Mouse (Mus musculus) embryo, embryonic 11 days (tissue): Measurements from ENCODE around the gene Stk32b.

Source experiments
- DNase-seq: peaks from one replicate; pipeline ENCODE4 v3.0.0-alpha.2; 2015

Gene Stk32b

DNA sequence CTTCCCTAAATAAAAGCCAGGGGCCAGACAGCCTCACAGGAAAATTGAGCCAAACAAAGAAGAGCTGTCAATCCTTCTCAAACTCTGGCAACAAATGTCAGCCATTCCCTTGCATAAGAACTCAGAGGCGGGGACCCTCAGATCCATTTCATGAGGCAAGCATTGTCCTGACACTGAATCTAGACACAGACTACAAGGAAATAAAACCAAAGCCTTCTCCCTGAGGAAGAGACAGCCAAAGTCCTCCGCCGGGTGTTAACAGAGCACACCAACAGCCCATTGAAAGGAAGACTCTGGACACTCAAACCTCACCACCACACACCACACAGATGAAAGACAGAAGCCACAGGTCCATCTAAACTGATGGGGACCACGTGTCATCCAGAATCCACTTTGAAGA is 57.8 kb downstream of the Stk32b start:
- no peak for DNase-seq

- no peak for DNase-seq
Observed at GRCm38 (mm10) chr5:37657741-37658140, 59.2 kb downstream of the Stk32b start.

GRCm38 (mm10) chr5:37655208-37655607 is 61.8 kb downstream of the Stk32b start:
- DNase-seq = no peak

GRCm38 (mm10) chr5:37650681-37651211 is 66.2 kb downstream of the Stk32b start:
- DNase-seq = no peak

DNA sequence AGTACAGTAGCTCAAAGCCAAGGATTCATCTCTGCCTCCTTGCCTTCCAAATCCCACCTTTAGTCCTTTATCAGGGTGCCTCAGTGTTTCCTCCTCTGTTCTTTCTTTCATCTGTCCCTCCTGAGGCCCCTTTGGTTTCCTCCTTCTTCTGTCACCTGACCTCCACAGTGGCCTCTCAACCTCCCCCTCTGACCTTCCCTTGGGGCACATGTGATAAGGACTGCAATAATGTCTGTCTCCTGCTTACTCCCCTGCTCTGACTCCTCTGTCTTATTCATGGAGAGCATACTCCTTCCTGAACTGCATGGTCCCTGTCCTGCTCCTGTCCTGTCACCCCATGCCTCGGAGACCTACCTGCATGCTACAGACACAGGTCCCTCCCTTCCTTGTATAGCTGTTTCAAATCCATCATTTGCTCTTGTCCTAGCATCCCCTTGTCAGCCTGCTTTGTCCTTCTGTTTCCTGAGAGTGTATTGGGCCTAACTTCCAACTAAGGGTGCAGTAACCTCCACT is 66.8 kb downstream of the Stk32b start:
- DNase-seq = no peak

DNA sequence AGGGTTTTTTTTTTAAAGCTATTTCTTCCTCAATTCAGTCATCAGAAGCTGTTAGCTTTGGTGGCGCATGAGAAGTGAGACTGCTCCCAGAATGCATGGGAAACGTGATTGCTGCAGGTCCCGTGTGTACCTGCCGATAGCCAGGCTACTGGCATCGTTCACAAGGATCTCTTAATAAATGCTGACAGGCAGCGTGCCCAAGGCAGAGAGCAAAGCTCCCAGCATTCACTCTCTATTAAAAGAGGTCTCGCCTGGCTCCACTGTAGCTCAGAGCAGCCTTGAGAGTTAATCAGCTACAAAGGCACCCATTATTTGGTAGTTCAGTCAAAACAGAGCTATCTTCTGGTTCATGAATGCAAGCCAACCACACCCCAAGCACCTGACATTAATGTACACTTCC is 72.9 kb downstream of the Stk32b start:
- DNase-seq = no peak

DNA sequence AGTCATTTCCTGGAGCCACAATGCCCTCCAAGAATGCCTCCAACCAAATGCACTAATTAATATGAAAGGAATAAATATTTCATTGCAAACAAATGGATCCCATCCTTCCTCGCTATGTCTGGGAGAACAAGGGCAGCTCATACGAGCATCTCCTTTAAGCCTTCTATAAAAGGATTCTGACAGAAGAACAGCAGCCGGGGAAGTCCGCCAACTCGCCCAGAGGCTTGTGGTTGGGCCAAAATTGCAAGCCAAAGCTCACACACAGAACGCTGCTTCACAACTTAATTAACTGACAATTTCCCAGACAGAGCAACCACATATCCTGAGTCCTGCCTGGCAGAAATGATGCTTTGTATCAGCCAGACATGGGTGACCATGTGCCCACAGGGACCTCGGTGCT is 74.5 kb downstream of the Stk32b start:
- no peak for DNase-seq

- no peak for DNase-seq
Observed at GRCm38 (mm10) chr5:37634791-37635190, 82.2 kb downstream of the Stk32b start.

DNA sequence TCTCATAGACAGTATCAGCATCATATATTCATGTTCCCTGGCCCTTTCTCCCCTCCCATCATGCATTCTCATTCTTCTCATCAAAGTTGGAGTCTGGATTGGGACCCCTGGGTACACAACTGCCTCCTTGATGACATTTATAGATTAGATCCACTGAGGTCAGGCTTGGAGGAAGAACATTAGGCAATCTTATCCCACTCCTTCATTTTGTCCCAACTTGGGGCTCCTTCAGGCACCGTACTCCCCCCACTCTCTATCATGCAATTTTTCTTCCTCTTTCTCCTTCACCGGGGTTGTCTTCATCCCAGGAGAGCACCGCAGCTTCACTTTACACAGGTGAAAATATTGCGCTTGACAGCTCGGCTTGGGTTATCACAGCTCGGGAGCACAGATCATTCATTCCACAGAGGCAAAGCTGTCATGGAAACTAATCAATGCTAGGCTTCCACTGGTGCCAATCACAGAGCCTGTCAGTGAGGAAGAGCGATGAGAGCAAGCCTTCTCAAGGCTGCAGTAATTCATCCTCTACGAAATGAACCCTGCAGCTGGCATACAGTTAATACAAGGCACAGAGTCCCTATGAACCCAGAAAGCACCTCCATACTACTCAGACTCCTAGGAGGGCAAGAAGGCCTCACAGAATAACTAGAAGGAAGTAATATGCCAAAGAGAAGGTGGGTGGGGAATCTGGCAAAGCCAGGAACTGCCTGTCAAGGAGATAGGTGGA is 89.4 kb downstream of the Stk32b start:
- no peak for DNase-seq

GRCm38 (mm10) chr5:37611874-37612273 is 105.1 kb downstream of the Stk32b start:
- DNase-seq = no peak

DNA sequence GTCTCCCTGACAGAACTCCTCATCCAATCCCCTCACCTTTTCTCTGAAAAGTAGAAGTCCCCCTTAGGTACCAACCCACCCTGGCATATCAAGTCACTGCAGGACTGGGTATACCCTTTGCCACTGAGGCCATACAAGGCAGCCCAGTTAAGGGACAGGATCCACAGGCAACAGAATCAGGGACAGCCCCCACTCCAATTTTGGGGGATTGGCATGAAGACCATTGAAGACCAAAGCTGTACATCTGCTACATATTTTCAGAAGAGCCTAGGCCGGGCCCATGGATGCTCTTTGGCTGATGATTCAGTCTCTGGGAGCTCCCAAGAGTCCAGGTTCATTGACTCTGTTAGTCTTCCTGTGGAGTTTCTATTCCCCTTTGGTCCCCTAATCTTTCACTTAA is 117.4 kb downstream of the Stk32b start:
- DNase-seq = no peak

DNA sequence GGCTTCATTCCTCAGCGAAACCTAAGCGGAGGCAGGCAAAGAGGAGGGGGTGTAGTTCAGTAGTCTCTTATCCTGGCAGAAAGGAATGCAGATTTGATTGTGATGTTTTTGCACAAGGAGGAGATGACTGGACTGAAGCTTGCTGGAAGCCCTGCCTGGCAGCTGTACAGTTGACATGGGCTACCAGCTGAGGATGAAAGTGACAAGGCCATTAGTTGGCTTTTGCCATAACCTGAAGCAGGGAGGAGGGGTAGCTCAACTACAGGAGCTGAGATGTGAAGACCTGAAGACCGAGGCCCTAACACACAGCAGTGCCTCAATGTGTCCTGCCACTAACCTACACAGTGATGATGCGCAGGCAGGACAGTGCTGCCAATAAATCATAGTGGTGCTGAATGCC is 118.7 kb downstream of the Stk32b start:
- no peak for DNase-seq

GRCm38 (mm10) chr5:37592411-37592810 is 124.6 kb downstream of the Stk32b start:
- DNase-seq = no peak

GRCm38 (mm10) chr5:37587861-37588260 is 129.1 kb downstream of the Stk32b start:
- no peak for DNase-seq

GRCm38 (mm10) chr5:37586071-37586470 is 130.9 kb downstream of the Stk32b start:
- DNase-seq = no peak

- DNase-seq = no peak
Observed at GRCm38 (mm10) chr5:37575427-37575826, 141.5 kb downstream of the Stk32b start.

DNA sequence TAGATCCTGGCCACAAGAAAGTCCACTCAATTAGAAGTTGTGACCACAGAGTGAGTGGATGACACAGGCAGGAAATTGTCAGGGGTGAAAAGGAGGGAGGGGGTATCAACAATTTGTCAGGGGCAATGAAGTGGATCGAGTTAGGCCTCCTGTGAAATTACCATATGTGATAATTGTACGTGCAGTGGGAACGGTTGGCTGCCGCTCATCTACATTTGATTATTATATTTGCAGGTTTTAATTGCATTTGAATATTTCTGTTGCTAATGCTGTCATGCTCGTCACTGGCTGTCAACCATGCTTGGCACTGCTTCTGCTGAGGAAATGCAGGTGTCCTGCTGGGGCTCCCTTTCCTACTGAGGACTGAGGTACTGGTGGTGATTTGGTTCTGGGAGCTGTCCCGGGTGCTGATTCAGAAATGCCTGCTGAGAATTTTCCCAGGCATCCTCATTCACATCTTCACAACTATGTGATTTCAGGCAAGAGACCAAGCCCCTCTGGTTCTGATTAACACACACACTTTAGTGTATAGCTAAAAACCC is 159.6 kb downstream of the Stk32b start:
- peak; percentile 53 for DNase-seq

- no peak for DNase-seq
Observed at GRCm38 (mm10) chr5:37554231-37554630, 162.7 kb downstream of the Stk32b start.

DNA sequence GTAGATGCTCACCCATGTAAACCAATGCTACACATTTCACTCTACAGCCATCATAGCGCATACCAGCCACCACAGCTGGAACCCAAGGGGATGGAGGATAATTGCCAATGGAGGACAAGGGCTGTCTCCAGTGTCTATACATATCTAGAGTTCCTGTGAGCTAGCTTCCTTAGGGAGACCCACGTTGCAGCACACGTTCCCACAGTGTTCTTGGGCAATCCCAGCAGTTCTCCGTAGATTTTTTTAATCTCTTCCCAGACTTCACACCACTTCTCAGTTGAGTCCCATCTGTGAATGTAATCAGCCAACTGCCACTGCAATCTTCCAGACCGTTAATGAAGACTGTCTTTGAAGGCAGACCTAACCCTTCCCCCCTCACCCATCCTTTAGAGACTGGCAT is 165.3 kb downstream of the Stk32b start:
- DNase-seq = no peak

GRCm38 (mm10) chr5:37535726-37536293 is 181.2 kb downstream of the Stk32b start:
- DNase-seq = no peak

DNA sequence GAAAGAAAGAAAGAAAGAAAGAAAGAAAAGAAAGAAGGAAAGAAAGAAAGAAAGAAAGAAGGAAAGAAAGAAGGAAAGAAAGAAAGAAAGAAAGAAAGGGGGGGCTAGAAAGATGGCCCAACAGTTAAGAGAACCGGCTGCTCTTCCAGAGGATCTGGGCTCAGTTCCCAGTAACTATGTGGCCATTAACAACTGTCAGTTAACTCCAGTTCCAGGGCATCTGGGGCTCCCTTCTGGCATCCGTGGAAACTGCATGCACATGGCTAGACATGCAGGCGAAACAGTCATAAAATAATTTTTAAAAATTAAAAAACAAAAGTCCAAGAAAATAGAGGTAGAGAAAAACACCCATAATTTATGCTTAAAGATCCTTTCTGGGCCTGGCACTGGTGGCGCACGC is 181.7 kb downstream of the Stk32b start:
- no peak for DNase-seq

- DNase-seq = no peak
Observed at GRCm38 (mm10) chr5:37525363-37525762, 191.6 kb downstream of the Stk32b start.

DNA sequence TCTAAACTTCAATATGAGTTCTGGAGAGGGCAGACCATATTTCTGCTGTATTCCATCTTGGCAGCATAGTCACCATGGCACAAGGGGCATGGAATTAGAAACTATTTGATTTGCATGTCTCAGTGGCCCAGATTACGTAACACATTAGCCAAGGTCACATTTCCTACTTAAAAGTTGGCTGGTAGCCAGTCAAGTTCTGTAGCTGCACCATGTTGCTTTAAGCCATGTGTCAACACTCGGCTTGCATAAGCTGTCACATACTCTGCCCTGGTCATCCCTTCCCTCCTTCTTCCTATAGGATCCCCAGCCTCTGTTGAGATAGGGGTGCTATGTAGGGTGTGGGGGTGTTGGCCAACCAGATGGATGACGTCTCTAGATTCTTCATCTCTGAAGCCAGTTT is 196.5 kb downstream of the Stk32b start:
- DNase-seq = no peak

DNA sequence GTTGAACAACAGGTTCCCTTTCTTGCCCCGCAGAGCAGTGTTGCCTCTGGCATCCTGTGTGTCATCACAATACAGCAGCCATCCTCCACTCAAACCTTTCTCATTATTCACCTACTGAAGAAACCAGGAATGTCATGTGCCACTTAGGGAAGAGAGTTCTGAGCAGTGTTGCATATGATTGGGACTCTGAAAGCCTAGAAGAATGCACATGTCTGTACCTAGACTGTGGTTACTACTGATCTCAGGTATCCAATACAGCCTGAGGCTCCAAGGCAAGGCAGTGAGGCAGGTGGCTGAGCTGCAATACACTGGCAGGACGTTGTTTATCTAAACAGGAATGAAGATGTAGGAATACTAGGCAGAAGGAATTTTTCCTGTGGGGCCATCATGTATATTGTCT is 204.5 kb downstream of the Stk32b start:
- DNase-seq = no peak
